Mouse (Mus musculus) embryo, embryonic 11.5 days (tissue): ENCODE data around the gene Ssc4d.

Experiments used
- DNase-seq: peaks from one replicate; pipeline ENCODE4 v3.0.0-alpha.2; 2012; ENCODE audit warnings: low read depth, low spot score

The Ssc4d gene

GRCm38 (mm10) chr5:135975893-135976668 lies 1.8 kb upstream of the Ssc4d start:
- DNase-seq: no peak

GRCm38 (mm10) chr5:135971876-135972275 lies 2.5 kb downstream of the Ssc4d start:
- no peak for DNase-seq

GRCm38 (mm10) chr5:135970247-135970646 lies 4.1 kb downstream of the Ssc4d start:
- DNase-seq: no peak

- DNase-seq: no peak
Observed at GRCm38 (mm10) chr5:135968781-135969180, 5.5 kb downstream of the Ssc4d start.

DNA sequence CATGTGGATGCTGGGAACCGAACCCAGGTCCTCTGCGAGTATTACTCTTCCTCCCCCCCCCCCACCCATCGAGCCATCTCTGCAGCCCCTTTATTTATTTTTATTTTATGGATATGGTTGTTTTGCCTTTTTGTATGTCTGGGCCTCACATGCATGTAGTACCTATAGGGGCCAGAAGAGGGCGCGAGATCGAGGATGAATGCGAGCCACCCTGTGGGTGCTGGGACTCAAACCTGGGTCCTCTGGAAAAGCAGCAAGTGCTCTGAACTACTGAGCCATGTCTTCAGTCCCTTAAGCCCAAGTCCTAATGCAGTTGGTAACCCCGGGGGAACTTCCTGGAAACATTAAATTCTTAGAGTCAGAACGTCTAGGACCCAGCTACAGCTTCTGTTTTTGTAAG lies 7.5 kb downstream of the Ssc4d start:
- no peak for DNase-seq

DNA sequence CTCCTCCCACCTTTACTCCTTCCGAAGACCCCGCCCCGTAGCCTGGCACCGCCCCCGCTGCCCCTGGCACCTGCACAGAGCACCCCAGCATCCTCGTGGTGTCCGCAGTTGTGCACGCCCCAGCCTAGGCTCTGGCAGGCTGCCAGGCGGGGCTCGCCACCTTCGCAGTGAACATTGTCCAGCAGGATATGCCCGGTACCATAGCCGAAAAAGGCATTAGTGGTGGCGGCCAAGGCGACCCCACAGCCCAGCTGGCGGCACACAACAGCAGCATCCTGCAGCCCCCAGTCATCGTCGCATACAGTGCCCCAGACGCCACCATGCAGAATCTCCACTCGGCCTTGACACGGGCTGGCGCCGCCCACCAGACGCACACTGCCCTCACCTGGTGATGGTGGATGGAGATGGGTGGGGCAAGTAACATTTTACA lies 8.8 kb downstream of the Ssc4d start:
- no peak for DNase-seq

DNA sequence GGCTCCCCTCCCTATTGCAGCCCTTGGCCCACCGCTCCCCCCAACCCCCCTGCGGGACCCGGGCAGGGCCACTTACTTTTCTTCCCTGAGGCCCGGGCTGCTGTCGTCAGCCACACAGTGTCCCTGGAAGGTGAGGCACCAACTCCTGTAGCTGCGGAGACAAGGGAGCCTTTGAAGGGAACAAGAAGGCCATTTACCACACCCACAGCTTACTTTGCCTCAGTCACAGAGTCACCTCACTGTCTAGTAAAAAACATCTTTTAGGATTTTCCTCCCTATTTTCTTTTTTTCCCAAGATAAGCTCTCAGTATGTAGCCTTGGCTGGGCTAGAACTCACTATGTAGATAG lies 11.1 kb downstream of the Ssc4d start:
- no peak for DNase-seq

GRCm38 (mm10) chr5:135962492-135963279 lies 11.6 kb downstream of the Ssc4d start:
- DNase-seq: peak; percentile 98

- DNase-seq: no peak
Observed at GRCm38 (mm10) chr5:135962125-135962491, 12.2 kb downstream of the Ssc4d start.

DNA sequence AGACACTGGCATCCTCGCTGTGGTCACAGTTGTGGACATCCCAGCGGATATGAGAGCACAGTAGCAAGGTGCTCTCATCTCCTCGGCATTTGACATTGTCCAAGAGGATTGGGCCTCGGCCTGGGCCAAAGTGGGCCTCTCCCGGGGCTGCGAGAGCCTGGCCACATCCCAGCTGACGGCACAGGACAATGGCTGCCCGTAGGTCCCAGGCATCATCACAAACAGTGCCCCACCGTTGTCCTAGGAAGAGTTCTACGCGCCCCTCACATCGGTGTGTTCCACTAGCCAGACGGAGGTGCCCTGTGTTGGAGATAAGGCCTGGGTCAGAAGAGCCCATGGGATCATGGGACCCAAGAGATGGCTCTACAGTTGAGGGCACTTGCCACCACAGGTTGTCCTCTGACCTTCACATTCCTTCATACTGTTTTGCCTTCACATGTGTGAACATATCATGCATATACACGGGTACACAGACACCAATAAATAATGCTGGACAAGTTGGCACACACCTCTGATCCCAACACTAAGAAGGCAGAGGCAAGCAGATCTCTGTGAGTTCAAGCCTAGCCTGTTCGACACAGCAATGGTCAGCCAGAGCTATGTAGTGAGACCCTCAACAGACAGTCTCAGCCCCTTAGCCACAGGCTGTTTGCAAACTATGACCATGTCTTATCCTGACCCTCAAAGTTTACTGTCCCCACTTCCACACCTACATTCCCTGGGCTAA lies 13.3 kb downstream of the Ssc4d start:
- DNase-seq: no peak

- no peak for DNase-seq
Observed at GRCm38 (mm10) chr5:135959911-135960310, 14.4 kb downstream of the Ssc4d start.

GRCm38 (mm10) chr5:135958367-135958766 lies 16.0 kb downstream of the Ssc4d start:
- DNase-seq: no peak

DNA sequence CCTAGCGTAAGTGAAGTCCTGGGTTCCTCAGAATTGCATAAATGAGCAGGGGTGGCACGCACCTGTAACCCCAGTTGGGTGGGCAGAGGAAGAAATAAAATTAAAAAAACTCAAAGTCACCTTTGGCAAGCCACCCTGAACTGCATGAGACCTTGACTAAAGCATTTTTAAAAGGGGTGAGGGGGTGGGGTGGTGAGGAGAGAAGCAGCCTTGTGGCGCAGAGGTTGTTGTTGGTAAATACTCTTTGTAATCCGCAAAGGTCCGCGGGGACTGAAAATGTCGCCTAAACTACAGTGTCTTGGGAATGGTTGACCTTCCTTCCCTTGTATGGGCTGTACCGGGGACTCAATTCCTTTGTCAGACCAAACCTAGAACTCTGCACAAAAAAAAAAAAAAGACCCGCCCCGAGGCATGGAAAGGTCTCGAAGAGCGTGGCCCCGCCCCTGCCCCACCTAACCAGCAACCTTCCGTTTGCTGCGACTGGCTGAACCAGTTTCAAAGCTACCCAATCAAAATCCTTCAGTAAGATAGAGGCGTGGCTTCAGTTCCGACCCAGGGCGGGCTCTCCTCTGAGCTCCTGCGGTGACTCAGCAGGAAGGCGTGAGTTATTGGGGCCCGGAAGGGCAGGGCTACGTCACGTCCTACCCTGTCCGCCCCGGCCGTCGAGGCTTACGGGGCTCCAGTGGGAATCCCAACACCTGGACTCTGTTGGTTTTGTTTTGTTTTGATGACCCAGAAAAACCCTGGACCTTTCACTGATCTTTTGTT lies 16.9 kb downstream of the Ssc4d start:
- DNase-seq: peak; percentile 94

GRCm38 (mm10) chr5:135956300-135957206 lies 17.8 kb downstream of the Ssc4d start:
- DNase-seq: no peak

- no peak for DNase-seq
Observed at GRCm38 (mm10) chr5:135952830-135953229, 21.5 kb downstream of the Ssc4d start.

- no peak for DNase-seq
Observed at GRCm38 (mm10) chr5:135951660-135952059, 22.7 kb downstream of the Ssc4d start.

DNA sequence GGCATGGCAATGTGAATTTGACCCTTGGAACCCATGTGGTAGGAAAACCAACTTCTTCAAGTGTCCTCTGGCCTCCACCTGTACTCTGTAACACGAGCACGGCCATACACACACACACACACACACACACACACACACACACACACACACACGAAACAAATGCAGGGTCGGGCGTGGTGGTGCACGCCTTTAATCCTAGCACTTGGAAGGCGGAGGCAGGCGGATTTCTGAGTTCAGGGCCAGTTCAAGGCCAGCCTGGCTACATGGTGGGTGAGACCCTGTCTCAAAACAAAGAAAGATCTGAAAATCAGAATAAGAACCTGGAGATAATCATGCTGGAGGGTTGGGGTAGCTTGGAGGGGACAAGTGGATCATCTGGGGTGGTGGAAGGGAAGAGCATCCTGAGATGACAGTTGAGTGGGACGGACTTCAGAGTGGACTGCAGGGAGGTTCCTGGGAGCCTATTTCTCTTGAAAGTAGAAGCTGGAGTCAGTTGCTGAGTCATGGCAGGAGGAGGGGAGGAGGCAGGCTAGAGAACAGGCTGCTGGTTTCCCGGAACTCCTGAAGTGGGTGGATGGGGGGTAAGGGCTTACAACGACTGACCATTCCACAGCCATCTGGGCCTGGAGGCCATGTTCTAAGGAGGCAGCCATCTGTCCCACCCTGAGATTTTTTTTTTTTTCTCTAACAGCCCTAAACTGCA lies 23.5 kb downstream of the Ssc4d start:
- DNase-seq: no peak

GRCm38 (mm10) chr5:135946621-135947020 lies 27.7 kb downstream of the Ssc4d start:
- no peak for DNase-seq

DNA sequence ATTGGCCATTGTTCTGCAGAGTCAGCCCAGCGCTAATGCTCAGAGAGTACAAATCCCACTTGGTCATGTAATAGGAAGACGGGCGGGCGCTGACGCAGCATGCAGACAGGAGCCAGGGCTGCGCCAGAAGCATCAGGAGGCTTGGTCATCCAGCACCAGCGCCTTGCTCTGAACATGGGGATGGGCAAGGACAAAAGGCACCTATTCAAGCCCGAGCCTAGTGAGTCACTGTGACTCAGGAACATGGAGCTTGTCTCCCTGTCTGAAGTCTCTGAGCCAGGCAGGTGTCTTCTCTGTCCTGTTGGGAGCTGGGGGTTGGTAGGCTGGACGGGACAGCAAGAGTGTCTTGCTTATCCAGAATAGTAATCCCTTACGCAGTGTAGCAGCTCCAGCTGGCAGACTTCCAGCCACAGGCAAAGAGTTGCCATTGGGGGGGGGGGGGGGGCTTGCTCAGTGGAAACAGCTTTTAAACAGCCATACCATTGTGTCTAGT lies 28.4 kb downstream of the Ssc4d start:
- DNase-seq: no peak

- no peak for DNase-seq
Observed at GRCm38 (mm10) chr5:135942710-135943109, 31.6 kb downstream of the Ssc4d start.
